Mouse (Mus musculus): ENCODE measurements at regions not wholly inside any gene's neighbourhood (a gene's known extent, or its start where the extent isn't known, plus 50 kb on each side); places are given as distances from the start of the nearest gene placed in this dataset.
A peak's percentile ranks its signal among the peaks of the same experiment; 100 is the strongest.

DNA sequence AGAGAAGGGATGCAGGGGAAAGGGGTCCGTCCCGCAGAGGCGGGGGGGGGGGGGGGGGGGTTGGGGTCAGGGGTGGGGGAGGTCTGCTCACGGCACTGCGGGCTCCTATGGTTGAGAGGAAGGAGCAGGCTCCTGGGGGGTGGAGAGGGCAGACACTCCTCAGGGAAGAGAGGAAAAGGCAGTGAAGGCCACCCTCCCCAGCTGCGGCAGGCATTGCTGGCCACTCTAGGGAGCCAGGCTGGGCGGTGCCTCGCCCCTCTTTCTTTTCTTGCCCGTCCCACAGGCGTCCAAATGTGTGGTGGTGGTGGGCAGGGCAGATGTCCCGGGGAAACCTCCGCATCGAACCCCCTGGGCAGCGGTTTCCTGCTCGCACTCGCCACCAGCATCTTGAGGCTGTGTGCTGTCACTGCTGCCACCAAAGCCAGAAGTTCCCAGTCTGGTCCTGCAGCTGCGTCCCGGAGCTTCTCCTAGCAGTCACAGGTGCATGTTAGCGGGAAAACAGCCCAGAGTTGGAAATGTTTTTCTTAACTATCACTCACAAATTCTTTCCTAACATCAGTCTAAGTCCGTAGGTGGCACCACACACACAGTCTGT, 110.4 kb downstream of the Dsel start:
- Histone ChIP-seq H3K4me3 (peak overlapping the region; percentile 40), H3K27ac (no peak overlapping the region), H3K36me3 (no peaks in the 10 kb centered on the region), H3K4me1 (peaks cover 6% of the 10 kb centered on the region; the same call in 1 of the 2 replicates), H3K9me3 (replicated peaks) (no peaks in the 10 kb centered on the region), H3K27me3 (ENCODE audit: low read depth, poor library complexity, severe bottlenecking) (no peaks in the 10 kb centered on the region)
- WGBS, result 15% methylated on average over 17 of the region's 20 CpGs
- no peak for DNase-seq (ENCODE audit: low spot score)
